Mouse (Mus musculus) cerebellum, adult 18-20 months (tissue): ENCODE results near the gene Crim1.
A peak's percentile ranks its signal among the peaks of the same experiment; 100 is the strongest.
"Not testable (repeated sequence)": the region's sequence is repeated elsewhere in the genome, so short reads cannot be mapped to it uniquely, and the experiment has no call there.

Experiments used
- DNase-seq, 2 experiments: peaks; one replicate each; pipeline ENCODE4 v3.0.0; 2021

Crim1 gene

DNA sequence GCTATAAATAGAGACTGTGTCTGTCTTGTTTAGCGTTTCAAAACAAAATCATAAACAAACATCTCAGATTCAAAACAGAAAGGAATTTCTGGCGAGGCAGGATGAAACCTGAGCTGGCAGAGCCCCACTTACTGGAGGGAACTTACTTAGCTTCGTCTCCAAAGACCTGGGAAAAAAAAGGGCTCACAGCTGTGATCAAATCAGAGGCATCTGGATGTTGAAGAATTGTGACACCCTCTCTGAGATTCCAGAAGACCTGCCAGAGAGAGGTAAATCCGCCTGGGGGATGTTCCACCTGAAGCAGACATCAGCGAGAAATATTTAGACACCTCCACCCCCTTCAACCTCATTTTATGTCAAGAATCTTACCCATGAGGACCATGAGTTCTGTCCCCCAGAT lies 11.8 kb downstream of the Crim1 start:
- DNase-seq: no peak

DNA sequence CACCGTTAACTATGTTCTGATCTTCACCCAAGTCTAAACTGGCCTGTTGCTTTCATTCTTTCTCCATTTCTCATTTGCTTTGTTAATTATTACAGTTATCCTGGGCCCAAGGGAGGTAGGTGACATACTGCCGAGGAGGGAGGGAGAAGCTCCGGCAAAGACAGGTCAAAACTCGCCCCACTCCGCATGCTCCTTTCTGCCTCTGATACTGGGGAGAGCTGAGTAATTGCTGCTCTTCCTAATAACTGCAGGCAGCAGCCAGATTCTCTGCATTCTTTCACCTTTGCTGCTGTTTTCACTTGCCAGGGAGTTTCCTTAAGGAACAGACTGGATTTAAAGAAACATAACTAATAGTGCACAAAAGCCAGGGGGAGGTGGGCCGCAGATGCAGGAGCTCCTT lies 13.1 kb downstream of the Crim1 start:
- no peak for DNase-seq

DNA sequence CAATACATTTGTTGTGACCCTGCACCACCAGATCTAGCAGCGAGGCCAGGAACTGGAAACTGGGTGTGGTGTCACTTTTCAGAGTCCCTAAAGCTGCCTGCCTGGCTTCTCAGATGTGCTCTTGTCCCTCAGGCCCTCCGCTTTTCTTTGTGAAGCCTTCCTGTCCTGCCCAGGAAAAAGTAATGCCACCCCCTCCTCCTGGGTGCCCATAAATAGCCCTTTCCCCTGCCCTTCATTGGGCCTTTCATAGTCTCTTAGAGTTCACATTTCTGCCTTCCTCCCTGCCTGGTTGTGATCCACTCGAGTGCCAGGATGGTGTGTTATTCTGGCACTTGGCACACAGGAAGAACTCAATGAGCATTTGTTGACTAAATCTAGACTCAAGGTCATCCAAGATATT lies 16.5 kb downstream of the Crim1 start:
- no peak for DNase-seq

DNA sequence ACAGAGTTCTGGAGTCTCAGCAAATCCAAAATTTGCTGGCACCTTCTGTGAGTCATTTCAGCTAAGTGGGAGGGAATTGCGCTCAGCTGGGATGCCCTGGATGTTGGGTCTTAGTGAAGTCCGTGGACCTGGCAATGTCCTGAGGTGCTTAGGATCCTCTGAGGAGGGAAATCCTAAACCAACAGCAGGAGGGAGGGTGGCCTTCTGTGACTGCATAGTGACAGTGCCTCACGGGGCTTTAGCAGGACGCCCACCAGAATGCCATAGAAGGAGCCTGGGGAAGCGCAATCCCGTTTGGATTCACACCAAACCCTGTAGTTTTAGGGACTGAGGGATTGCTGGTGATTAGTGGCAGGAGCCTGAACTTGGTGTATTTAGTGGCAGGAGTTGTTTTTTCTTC lies 17.4 kb downstream of the Crim1 start:
- no peak for DNase-seq

DNA sequence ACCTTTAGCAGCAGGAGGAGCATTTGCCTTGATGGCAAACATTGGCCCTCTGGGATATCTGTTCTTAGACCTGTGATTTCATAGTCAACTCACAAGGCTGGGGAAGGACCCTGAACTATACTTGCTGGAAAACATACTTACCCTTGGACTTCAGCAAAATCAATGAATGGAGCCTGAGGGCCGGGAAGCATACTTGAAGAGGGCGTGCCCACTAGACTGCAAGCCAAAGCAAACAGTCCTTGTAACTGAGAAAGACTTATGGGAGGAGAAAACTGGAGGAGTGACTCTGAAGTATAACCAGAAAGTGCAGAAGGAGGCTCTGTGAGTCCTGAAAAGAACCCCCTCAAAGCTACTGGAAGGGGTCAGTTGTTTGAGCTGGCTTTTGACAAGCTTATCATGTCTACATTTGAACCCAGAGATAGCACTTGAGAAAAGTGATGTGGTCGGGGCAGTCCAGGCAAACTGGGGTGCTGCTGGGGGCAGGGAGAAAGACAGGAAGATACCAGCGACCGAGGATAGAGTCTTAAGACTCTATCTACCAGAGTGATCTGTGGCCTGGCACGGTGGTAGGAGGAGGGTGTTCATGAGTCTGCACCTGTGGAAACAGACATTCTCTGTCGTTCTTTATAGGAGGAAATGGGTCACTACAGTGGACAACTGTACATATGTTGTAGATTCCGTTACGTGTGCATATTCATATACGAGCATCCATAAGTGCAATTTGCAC lies 18.6 kb downstream of the Crim1 start:
- no peak for DNase-seq

DNA sequence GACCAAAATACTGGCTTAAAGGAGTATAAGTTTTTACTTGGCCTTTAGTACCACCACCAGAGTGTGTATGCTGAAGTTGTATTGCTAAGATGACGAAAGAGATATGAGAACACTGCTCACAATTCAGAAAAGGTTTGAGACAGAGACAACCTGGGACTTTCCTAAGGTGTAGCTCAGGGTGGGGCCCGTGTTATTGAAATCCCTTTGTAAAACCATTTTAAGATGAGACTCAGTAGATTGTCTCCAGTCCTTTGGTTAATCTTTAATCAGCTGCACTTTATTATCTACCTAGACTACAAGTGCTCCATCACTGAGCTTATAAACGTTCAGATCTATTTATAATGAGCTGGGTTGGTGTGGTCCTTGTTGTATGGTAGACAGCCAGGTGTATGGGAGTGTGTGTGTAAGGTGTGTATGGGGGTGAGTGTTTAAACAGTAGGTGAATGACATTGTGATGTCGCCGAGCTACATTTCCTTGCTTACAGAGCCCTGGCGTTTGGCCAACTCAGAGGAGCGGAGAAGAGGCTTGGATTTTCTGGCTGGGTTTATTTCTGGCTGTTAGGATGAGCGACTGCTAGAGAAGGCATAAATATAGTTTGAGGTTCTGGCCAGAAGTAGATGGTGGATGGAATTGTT lies 21.1 kb downstream of the Crim1 start:
- DNase-seq: peak; percentile 30 to 51

DNA sequence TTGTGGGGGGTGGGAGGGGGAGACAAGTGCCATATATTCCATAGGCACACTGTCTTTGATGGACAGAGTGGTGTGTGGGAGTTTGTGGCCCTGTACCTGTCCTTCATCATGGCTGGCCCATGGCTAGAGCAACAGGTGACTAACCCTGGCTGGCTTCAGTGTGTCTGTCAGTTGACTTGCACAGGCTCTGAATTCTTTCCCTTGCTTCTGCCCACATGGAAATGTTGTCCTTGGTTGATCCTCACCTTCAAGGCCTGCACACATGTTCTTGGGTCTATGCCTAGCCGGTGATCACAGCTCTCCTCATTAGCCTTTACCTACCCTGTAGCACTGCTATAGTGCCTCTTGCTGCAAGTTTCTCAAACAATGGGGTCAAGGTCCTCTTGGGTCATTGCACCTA lies 21.8 kb downstream of the Crim1 start:
- no peak for DNase-seq

DNA sequence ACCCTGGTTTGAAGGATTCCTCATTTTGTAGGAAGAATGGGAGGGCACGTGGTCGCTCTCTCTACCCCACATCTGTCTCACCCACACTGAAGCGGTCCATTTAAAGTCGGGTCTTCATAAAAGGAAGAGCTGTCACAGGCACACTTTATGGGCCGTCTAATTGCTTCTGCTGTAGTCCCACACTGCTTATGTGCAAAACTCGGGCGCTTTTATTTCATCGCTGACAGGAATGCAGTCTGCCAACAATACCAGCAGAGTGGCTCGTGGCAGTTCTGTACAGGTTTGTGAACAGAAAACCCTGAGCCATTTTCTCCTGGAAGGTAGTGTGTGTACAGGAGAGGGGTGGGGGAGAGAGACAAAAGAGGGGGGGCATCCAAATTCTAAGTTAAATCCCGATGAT lies 23.9 kb downstream of the Crim1 start:
- no peak for DNase-seq

DNA sequence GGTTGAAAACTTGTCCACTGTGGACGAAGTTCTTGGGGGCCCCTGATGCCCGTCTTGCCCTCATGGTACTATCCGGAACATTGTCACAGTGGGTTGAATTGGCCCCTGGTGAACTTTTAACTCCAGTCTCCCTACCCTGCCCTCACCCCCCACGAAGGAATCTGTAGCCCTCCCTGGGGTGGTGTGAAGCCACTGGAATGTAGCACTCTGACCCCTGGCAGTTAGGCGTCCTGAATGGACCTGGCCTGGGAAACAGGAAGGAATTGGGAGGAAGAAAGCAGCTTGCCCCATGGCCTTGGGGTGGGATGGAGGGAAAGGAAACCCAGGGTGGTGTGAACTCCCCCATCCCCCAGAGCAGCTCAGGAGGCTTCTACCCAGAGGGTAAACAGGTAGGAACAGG lies 25.5 kb downstream of the Crim1 start:
- no peak for DNase-seq

DNA sequence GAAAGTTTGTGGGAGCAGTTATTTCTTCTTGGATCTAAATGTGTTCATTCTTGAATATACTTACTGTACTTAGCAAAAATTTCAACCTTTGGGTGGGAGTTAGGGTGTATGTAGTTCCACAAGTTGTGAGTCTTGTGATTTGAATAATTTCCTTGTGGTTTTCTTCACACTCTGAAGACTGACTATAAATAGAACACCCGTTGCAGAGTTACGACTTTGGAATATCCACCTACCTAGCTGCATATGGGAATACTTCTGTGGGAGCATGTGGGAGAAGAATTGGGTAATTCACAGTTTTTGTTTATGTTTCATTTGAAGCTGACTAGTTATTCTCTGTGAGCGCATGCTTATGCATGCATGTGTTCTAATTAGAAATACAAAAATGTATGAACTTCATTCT lies 27.2 kb downstream of the Crim1 start:
- no peak for DNase-seq

DNA sequence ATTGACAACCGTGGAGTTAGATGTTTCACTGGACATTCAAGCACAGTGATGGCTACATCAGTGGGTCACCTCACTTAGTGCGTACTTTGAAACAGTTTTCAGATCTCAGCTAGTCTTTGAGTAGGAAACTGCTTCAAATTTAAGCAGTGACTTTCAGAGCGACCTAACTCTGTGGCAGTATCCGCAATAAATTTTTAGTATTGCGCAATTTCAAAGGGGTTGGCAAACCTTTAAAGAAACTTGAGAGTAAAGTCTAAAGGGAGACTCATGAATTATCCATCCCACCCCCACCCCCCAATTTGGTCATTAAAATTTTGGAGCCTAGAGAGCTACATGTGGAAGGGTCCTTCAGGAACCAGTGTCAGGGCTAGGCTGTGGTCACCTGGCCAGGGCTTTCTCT lies 31.5 kb downstream of the Crim1 start:
- DNase-seq: no peak

DNA sequence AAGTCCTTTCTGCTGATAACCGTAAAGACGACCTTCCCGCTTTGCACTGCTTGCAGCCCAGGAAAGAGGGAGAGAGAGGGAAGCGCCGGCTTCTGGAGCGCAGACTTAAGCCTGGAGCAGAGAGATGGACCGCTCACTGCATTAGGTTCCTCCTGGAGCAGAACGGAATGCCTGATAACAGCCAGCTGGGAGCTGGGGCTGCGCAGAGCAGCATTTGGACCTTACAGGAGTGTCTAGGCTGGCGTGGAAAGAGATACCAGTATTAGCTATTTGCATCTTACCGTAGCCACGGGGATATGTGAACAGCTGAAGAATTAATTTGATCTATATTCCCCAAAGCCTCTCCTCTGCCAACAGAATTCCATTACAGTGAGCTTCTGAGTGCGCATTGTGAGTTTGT lies 32.7 kb downstream of the Crim1 start:
- DNase-seq: no peak

DNA sequence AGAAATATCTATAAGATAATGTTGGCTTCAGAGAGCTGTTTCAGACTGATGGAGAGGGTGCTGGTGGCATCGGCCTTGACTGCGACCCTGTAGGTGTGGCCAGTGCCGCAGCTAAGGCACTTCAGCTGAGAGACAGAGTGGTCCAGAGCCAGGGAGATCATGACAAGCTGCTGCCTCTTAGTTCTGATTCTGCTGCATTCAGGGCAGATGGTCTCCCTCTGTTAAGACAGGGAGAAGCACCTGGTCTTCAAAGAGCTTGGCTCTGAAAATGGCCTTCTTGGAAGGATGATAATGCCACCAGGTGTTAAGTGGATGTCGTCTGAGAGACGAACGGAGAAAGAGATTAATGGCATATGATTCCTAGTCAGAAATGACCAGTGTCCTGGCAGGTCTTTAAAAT lies 33.8 kb downstream of the Crim1 start:
- DNase-seq: peak in 1 of 2 experiments; percentile 26

DNA sequence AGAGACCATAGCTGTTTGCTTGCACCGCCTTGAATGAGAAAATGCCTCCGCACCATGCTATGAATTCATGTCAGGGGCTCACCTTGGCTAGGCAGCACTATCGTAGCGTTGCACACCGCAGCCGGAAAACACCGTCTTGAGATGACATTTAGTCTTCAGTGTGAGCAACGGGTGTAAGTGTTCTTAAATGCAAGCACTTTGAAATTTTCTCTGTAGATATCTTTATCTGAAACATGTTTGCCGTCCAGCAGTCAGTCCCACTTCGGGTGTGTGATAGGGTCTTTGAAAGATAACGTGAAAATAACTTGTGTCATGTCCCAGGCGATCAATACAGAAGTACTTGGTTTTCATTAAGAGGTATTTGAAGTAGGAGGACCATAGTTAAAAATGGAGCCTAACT lies 36.1 kb downstream of the Crim1 start:
- DNase-seq: no peak

DNA sequence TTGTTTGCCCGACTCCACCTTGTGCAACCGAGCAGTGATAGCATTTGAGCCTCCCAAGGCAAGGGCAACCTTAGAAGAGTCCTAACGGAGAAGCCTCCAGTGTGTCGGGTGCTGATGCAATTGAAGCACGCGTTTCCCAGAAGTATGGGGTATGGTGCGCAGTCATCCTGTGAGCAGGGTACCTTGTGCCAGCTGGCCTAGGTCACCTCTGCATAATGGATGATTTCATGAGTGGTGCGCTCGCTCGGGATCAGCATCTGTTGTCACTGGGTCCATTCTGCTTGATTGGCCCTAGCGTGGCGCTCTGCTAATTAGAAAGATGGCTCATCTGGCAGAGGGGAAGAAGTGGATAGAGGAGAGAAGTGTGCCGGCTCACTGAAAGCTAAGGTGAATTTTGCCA lies 37.9 kb downstream of the Crim1 start:
- DNase-seq: no peak

DNA sequence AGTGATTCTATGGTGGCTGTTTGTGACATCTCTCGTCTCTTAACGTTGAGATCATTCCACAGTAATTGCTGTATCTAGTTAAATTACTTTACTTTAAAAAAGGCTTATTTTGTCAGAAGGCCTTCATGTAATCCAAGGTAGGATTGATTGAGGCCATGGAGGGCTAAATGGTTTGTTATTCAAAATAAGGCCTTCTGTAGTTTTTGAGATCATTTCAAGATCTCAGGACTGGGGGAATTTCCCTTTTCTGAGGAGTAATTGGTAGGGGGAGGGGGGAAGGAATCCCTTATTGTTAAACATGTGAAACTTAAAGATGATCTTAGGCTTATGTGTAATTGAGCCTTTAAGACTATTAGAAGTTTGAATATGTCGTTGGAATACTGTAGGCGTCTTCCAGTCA lies 40.1 kb downstream of the Crim1 start:
- no peak for DNase-seq

DNA sequence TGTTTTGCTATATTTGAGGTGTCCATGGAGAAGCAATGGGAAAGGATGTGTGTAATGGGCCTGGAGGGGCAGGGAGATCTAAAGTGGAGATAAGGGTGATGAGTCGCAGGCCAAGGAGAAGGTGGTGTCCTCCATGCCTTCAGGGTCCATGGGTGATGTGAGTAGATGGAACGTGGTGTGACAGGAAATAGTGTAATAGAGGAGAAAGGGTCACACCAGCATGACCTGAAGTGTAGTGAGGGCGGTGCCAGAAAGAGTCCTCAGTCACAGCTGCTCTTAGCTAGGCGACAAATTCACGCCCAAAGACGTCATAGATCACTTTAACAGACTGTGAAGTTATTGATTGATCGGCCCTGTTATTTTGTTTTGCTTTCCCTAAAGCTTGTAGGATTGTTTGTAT lies 41.2 kb downstream of the Crim1 start:
- no peak for DNase-seq

DNA sequence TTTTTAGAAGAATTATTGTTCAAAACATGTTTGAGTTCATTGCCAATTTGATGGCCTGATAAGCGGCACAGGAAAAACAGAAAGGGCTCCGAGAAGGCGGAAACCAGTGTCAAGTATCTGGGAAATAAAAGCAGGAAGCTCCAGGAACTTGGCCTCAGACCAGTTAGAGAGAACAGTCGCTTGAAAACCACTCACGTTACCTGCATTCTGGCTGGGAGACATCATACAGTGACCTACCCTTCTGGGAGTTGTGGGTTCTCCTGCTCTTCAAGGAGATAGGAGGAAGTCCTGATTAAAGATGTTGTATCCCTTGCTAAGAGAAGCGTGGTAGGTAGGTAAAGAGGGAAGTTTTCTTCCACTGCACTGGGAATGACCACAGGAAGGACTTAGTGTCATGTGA lies 44.7 kb downstream of the Crim1 start:
- no peak for DNase-seq

DNA sequence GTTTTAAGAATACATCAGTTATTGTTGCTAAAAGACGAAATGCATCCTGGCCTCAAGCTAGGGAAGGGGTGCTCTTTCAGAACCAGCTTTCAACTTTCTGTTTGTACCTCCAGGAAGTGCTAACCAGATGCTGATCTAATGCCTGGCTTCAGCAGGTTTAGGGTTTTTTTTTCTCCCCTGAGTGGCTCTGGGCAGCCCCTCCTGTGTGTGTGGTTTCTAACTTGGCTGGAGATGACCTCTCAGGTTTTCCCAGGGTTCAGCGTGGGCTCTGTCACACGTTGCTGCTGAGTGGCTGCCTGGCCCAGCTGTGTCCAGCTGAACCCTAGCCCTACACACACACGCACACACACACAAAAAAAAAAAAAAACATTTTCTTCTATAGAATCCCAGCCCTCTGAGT lies 45.4 kb downstream of the Crim1 start:
- no peak for DNase-seq

DNA sequence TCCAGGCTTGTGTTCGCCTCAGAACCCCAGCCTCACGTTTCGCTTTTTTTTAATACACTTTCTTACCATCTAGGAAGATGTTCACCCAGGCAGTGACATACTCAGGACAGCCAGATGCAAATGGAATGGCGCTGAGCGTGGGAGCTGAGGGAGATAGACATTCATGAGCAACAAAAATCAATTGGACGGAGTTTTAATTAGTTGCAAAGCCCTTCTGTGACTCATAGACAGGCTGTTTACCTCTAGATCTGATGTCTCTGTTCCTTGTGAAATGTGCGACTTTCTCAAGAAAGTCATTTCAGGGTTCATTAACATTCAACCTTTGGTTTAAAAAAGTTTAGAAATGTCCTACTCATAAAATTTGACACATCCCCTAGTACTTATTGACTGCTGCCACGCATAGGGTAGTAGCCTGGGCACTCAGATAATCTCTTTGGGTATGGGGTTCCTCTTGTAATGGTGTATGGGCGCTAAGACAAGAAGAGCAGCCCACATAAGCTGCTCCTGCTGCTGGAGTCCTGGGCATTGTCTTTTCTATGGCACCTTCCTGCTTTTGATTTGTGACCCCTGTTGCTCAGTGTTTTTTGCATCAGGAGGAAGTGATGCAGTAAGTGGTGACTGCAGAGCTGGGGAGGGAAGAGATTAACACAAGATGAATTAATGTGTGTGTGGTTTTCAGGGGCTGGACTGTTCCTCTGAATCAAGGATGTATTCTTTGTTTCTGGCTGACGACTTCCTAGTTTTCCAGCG lies 46.8 kb downstream of the Crim1 start:
- no peak for DNase-seq

DNA sequence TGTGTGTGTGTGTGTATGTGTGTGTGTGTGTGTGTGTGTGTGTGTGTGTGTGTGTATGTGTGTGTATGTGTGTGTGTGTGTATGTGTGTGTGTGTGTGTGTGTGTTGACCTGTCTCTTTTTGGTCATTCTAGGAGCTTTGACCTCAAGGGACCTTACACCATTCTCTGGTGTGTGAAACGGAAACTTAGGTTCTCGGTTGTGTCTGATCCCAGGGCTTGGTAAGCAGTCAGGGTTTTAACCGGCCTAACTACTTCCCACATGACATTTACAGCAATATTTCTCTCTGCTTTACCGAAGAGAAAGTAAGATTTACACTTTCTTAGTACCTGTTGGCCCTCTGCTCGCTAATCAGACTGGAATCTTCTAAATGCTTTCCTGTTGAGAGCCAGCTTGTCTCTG lies 48.1 kb downstream of the Crim1 start:
- DNase-seq: no peak

DNA sequence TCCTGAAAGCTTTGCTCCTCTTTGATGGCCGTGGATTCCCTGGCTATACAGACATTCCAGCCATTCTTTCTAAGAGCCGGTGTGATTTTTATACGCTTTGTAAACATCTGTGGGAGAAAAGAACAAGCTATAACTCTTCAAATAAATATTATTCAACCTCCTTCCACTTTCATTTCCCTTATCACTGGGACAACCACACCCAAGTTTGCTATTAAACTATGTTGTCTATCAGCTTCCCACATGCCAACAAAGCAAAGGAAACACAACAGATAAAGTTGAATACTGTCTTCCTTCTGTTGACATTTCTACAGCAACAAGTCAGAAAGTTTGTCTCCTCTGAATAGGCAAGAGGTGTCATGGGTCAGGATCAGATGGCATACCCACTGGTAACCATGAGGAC lies 48.9 kb downstream of the Crim1 start:
- DNase-seq: no peak

DNA sequence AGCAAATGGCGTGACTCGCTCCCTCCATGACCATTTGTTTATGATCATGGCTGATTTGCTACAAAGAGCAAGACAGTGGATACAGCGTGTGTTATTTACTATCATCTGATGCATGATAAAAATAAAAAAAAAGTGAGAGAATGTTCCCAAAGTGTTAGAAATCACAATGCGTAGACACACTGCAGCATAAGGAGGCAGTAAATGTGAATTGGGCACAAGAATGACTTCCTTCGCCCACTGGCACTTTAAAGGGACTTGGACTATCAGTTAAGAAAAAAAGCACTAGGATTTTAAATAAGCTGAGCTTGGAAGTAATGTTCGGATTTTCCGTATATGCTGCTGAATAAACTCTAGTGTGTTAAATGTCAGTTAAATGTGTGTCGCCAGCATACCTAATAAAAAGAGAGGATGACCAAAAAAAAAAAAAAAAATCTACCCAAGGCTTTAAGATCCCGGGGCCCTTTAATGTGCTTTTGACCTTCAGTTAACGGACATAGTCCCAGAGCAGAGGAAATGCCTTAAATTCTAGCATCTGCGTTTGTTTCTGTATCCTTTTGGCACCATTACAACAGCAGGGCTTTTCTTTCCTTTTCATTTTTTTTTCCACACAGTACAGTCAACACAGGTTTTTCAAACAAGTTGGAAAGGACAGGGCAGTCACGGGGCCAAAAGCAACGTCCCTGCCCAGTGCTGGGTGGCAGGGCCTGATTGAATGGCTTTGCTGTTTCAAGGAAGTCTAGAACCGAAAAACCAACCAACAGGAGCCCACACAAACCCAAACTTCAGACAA lies 50.3 kb downstream of the Crim1 start:
- no peak for DNase-seq

DNA sequence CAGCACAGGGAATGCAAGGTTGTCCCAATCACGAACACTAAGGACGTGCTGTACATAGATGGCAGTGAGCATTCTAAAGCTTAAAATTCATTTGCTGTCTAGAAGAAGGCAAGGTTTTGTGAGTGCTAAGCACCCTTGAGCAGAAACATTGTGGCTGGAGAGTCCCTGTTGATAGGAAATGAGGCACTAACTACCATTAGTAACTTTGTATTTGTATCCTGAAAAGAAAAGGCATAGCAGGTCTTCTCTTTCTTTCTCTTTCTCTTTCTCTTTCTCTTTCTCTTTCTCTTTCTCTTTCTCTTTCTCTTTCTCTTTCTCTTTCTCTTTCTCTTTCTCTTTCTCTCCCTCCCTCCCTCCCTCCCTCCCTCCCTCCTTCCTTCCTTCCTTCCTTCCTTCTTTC lies 53.5 kb downstream of the Crim1 start:
- DNase-seq: not testable (repeated sequence)
